Mouse (Mus musculus) mouse embryonic stem cell (cell line): ENCODE data around the gene Pgls.

Experiments used
- in situ Hi-C, 2 experiments: fragments of 300-500 bp; cut with MboI; formaldehyde crosslinking; loops; 1 replicate in 1 of 2; 3 replicates in 1 of 2; pipeline ENCODE4 v1.14.3; 2019 to 2020; ENCODE audit warnings: low sequenced_read_pairs in 2 of 2, low pct_unique_long_range_greater_than_20kb in 1 of 2, mixed read lengths in 1 of 2; ENCODE audit not compliant: unreplicated experiment in 1 of 2

Pgls gene

GRCm38 (mm10) chr8:71593556-71594323 lies 1.8 kb downstream of the Pgls start:
- in situ Hi-C loops, result no loop called here

DNA sequence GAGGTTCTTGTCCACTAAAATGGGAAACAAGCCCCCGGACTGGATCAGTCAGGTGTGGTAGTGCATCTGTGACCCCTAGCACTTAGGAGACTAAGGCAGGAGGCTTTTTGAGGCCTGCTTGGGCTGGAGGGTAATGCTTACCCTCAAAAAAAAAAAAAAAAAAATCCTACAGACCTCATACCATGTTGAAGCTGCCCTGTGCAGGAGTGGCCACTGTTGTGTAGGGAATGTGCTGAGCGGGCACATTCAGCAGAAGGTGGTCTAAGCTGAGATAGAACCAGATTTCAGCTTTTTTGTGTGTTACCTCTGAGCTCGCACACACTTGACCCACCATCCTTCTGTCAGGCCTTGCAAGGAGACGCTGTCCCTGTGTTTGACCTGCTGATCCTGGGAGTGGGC lies 2.3 kb downstream of the Pgls start:
- in situ Hi-C loops, result no loop called here

GRCm38 (mm10) chr8:71595862-71596261 lies 3.9 kb downstream of the Pgls start:
- in situ Hi-C loops, result no loop called here

DNA sequence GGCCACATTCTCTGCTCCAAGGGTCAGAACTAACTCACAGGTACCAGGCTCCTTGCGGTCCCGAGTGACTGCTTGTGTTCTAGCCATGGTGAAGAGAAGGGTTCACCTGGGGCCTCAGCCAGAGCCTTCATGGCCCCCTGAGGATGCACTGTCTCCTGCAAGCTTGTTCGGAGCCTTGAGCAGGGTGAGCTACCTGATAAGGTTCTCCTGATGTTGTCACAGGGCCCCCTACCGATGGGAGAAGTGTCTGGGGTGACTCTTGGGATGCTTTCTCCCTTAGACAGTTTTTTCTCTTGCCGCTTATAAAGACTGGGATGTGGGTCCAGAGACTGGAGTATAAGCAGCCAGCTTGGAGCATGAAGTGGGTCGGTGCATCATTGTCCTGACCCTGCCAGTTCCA lies 4.4 kb downstream of the Pgls start:
- in situ Hi-C loops, result no loop called here

DNA sequence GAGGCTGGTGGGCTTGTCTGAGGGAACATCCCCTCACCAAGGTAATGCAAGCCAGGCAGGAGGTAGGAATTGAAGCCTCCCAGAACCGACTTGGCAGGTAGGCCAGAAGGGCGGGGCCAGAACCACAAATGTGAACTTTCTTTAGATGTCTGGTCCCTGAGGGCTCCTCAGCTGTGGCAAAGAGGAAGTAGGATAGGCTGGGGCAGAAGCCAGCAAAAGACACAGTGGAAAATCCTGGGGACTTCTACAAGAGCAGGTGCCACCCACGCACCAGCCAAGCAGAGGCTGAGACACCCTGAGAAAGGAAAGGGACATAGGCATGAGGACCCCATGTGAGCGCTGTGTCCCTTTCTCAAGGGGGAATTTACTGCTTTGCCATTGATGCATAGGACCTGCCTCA lies 4.8 kb downstream of the Pgls start:
- in situ Hi-C loops, result no loop called here

DNA sequence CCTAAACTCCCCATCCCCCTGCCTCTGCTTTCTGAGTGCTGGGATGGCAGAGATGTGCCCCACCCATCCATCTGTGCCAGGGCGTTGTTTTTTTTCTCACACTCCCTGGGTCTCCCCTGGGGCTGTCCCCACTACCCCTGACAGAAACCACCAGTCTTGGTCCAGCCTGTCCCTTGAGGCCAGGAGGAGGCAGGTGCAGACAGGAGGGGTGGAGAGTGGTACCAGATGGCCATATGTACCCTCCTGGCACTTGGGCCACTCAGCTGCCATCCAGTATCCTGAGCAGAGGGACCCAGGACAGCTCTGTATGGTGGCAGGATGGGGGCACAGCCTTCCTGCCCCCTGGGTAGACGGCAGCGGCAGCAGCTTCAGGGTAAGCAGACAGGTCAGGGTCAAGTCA lies 5.5 kb downstream of the Pgls start, which contains the start of gene Fam129c:
TSS of gene Fam129c (plus strand) at position 198 of the 400 bp plus-strand sequence.
- in situ Hi-C loops, result no loop called here

DNA sequence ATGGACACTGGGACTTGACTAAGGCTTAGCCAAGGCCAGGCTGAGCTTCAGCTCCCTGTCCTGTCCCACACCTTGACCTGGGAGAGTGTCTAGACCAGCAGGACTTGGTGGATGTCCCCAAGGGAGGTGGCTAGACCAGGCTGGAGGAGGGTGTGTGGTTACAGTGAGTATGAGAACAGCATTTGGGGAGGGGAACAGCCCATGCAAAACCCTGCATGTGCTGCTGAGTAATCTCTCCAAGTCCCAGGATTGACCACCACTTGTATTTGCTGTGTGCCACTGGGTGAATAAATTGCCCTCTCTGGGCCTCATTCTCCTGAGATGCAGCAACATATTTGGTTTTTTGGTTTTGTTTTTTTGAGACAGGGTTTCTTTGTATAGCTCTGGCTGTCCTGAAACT lies 6.4 kb downstream of the Pgls start:
- in situ Hi-C loops, result no loop called here

DNA sequence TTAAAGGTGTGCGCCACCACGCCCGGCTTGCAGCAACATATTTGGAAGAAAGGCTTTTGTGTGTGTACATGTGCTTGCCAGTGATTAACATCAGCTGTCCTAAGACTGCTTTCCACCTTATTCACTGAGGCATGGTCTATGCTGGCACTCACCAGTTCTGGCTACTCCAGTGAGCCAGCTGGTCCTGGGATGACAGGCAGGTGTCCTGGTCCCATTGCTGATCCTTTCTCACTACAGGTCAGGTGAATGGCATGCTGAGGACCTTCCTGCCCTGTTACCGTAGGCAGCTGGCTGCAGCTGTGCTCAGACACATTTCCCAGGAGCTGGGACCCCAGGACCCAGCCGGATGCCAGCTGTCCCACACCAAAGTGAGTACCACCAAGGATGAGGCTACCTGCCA lies 6.9 kb downstream of the Pgls start:
- in situ Hi-C loops, result no loop called here

GRCm38 (mm10) chr8:71601939-71602665 lies 10.1 kb downstream of the Pgls start:
- in situ Hi-C loops, result loop anchor here in 1 of 2 experiments (5.0 kb wide), 1 partner anchor 40 kb away; no protein-coding TSS in a partner anchor

GRCm38 (mm10) chr8:71602666-71603334 lies 10.8 kb downstream of the Pgls start:
- in situ Hi-C loops, result loop anchor here in 1 of 2 experiments (5.0 kb wide), 1 partner anchor 40 kb away; no protein-coding TSS in a partner anchor

DNA sequence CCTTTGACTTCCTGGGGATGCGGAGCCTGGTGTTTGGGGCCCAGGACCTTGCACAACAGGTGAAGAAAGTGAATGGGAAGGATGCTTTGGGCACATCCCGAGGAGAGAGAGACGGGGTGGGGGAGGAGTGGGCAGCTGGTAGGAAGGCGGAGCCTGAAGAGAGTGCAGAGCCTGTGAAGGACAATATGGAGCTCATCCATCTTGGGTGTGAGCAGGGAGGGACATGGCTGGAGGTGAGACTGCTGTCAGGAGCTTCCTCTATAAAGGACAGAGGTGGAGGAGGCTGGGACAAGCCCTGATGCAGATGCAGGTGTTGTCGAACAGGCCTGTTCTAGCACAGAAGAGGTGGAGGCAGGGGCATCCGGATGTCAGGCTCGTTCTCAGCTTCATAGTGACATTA lies 12.0 kb downstream of the Pgls start:
- in situ Hi-C loops, result loop anchor here in 1 of 2 experiments (5.0 kb wide), 1 partner anchor 42 kb away; no protein-coding TSS in a partner anchor

DNA sequence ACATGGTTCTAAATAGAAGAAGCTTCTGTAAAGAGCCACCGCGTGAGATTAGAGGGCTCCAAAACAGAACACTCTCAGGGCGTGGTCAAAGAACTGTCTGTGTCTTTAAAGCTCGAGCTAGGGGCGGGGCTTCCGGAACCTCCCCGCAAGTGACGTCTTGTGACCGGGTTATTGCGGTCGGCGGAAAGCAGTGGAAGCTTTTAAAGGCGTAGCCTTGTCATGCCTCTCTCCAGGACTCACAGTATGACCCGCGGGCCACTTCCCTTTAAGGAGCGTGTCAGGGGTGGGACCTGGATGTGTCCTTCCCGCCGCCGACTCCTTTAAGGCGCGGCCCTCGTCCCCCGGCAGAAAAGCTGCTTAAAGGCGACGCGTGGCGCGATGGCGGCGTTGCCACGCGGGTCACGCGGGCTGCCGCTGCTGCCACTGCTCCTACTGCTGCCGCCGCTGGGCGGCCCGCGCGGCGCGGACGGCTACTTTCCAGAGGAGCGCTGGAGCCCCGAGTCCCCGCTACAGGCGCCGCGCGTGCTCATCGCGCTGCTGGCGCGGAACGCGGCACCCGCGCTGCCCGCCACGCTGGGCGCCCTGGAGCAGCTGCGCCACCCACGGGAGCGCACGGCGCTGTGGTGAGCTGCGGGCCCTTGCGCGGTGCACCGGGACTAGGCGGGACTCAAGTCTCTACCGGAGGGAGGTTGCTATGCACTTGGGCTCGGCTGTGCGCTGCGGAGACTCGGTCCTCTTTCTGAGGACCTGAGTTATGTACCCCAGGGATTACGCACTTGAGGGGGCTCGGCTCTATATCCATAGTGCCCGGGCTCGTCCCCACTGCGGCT lies 19.1 kb downstream of the Pgls start, which contains the start of gene Colgalt1:
TSS of gene Colgalt1 (plus strand) at position 177 of the 830 bp plus-strand sequence.
- in situ Hi-C loops, result no loop called here

GRCm38 (mm10) chr8:71612141-71612540 lies 20.2 kb downstream of the Pgls start:
- in situ Hi-C loops, result no loop called here

- in situ Hi-C loops, result no loop called here
Observed at GRCm38 (mm10) chr8:71613418-71613817, 21.4 kb downstream of the Pgls start.

GRCm38 (mm10) chr8:71619786-71620185 lies 27.8 kb downstream of the Pgls start:
- in situ Hi-C loops, result no loop called here

GRCm38 (mm10) chr8:71625088-71625487 lies 33.1 kb downstream of the Pgls start:
- in situ Hi-C loops, result no loop called here

GRCm38 (mm10) chr8:71626753-71627152 lies 34.8 kb downstream of the Pgls start:
- in situ Hi-C loops, result no loop called here
